Mouse (Mus musculus) lung, postnatal 0 days (tissue): ENCODE measurements at regions not wholly inside any gene's neighbourhood (a gene's known extent, or its start where the extent isn't known, plus 50 kb on each side); places are given as distances from the start of the nearest gene placed in this dataset.

Experiments
- CTCF ChIP-seq: IDR thresholded peaks from 2 replicates; pipeline ENCODE4 v1.5.1; 2016; ENCODE audit warnings: antibody characterized with exemption, mild to moderate bottlenecking
- EP300 ChIP-seq: IDR thresholded peaks from 2 replicates; pipeline ENCODE4 v1.6.1; 2016; ENCODE audit warnings: antibody characterized with exemption, mild to moderate bottlenecking, control low read depth

- TF ChIP-seq EP300 = no peak
- no peak for TF ChIP-seq CTCF
Observed at GRCm38 (mm10) chr1:137750894-137751293, 424.6 kb downstream of the Ptprc start.
